Mouse (Mus musculus) C2C12 (cell line): ENCODE data around the gene Ghr.

Experiments
- CTCF ChIP-seq: IDR thresholded peaks from one replicate; pipeline ENCODE4 v1.5.1; 2011; ENCODE audit not compliant: control insufficient read depth, insufficient read depth, insufficient read length
- FOSL1 ChIP-seq: IDR thresholded peaks from one replicate; pipeline ENCODE4 v1.8.0; 2011; ENCODE audit warnings: mild to moderate bottlenecking, low read length; ENCODE audit not compliant: poor library complexity, insufficient read depth, severe bottlenecking

DNA sequence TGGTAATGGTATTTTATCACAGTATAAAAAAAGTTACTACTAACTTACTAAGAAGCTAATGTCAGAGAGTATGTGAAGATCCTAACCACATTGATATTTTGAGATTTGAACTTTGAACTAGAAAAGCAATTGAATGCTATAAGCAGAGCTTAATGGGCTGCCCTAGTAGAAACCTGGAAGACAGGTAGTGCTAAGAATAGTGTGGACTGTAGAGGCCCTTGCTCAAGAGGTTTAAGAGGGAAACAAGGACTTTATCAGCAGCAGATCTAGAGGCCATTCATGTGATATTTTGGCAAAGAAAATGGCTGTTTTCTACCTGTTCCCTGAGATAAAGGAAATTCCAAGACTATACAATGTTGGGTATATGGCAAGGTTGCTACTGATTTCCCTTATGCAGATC, 297.3 kb downstream of the Ghr start:
- no peak for TF ChIP-seq CTCF
- TF ChIP-seq FOSL1: no peak
